ENCODE assay signal across 8 mouse cellular contexts in genomic region chr9:109093786-109094552, GRCm38 (mm10). TPM values are rescaled to one million over a fixed set of nuclear protein-coding genes. Genes with fewer than 3 reads are reported as not detected.
DNase-seq lines count a peak whose midpoint lies in the region; ATAC-seq and TF ChIP-seq lines count a peak whose summit lies in the region.

No protein-coding gene starts in this region.

- DNase-seq in embryonic facial prominence, embryonic 10.5 days (ENCODE audit: low spot score): no peak
- DNase-seq in forebrain, postnatal 0 days: no peak
- DNase-seq in lung, postnatal 10 days: peak; percentile 77
- no peak for DNase-seq in testis, postnatal 10 days (ENCODE audit: low spot score)
- DNase-seq in right cerebral cortex, adult 2 months (ENCODE audit: low spot score in 2 of 2): no peak
- DNase-seq in frontal cortex, postnatal 14 days (ENCODE audit: low spot score in 2 of 2): no peak
- no peak for DNase-seq in frontal cortex, postnatal 36 days (ENCODE audit: low spot score in 2 of 2)

- H3K27ac ChIP-seq in embryonic facial prominence, embryonic 10.5 days (replicated peaks): peak overlapping the region; percentile 100
- H3K27ac ChIP-seq in forebrain, postnatal 0 days (ENCODE audit: low read depth, low read length): peak overlapping the region; percentile 100
- H3K27ac ChIP-seq in kidney, embryonic 14.5 days (ENCODE audit: low read depth, low read length): peak overlapping the region; percentile 99

- H3K9me3 ChIP-seq in embryonic facial prominence, embryonic 10.5 days: no peaks in the 10 kb centered on the region
- H3K9me3 ChIP-seq in forebrain, postnatal 0 days (ENCODE audit: low read length): no peaks in the 10 kb centered on the region
- H3K9me3 ChIP-seq in kidney, embryonic 14.5 days (ENCODE audit: control insufficient read depth, low read length): no peaks in the 10 kb centered on the region

- H3K4me2 ChIP-seq in forebrain, postnatal 0 days (ENCODE audit: low read depth): peak overlapping the region; percentile 83
- peak overlapping the region; percentile 54 for H3K4me2 ChIP-seq in kidney, embryonic 14.5 days (replicated peaks; ENCODE audit: low read depth, low read length)

- no peak for ATAC-seq in forebrain, postnatal 0 days
- no peak; the same call in 1 of the 2 replicates for ATAC-seq in kidney, embryonic 14.5 days (ENCODE audit: low FRiP score, low TSS enrichment)

- no peak for TF ChIP-seq CTCF in forebrain, postnatal 0 days (IDR thresholded peaks at IDR 0.05; ENCODE audit: low read depth)

- peaks cover 76% of the 10 kb centered on the region for H3K4me1 ChIP-seq in embryonic facial prominence, embryonic 10.5 days
- H3K4me1 ChIP-seq in forebrain, postnatal 0 days (ENCODE audit: insufficient read depth): peaks cover 35% of the 10 kb centered on the region
- H3K4me1 ChIP-seq in kidney, embryonic 14.5 days (ENCODE audit: control insufficient read depth, insufficient read depth, low read length): peaks cover 49% of the 10 kb centered on the region

- H3K27me3 ChIP-seq in embryonic facial prominence, embryonic 10.5 days (replicated peaks; ENCODE audit: low read depth, poor library complexity, severe bottlenecking): no peaks in the 10 kb centered on the region
- H3K27me3 ChIP-seq in forebrain, postnatal 0 days (ENCODE audit: insufficient read depth, low read length): no peaks in the 10 kb centered on the region
- H3K27me3 ChIP-seq in kidney, embryonic 14.5 days (ENCODE audit: control insufficient read depth, insufficient read depth, low read length): no peaks in the 10 kb centered on the region

- H3K4me3 ChIP-seq in embryonic facial prominence, embryonic 10.5 days: peak overlapping the region; percentile 87
- H3K4me3 ChIP-seq in forebrain, postnatal 0 days (ENCODE audit: low read depth, low read length): peak overlapping the region; percentile 71
- H3K4me3 ChIP-seq in kidney, embryonic 14.5 days (ENCODE audit: low read length): peak overlapping the region; percentile 78

- H3K9ac ChIP-seq in forebrain, postnatal 0 days: peak overlapping the region; percentile 95
- peak overlapping the region; percentile 91; the same call in 1 of the 2 replicates for H3K9ac ChIP-seq in kidney, embryonic 14.5 days (ENCODE audit: low read depth, low read length)

- H3K36me3 ChIP-seq in embryonic facial prominence, embryonic 10.5 days (replicated peaks): peaks cover 37% of the 10 kb centered on the region
- peaks cover 13% of the 10 kb centered on the region for H3K36me3 ChIP-seq in forebrain, postnatal 0 days (ENCODE audit: insufficient read depth)
- H3K36me3 ChIP-seq in kidney, embryonic 14.5 days (ENCODE audit: control insufficient read depth, insufficient read depth, low read length): peaks cover 11% of the 10 kb centered on the region

- WGBS in embryonic facial prominence, embryonic 10.5 days: 13% methylated on average over 11 of the region's 11 CpGs
- 16% methylated on average over 11 of the region's 11 CpGs for WGBS in forebrain, postnatal 0 days
- 12% methylated on average over 11 of the region's 11 CpGs for WGBS in kidney, embryonic 14.5 days

RNA-seq across cellular contexts. Expression of gene Plxnb1, which starts 1.2 kb away (rescaled TPM):
- 24.8 and 28.6 TPM in 2 replicates for polyA plus RNA-seq in embryonic facial prominence, embryonic 10.5 days (2016; fragmentation: Nextera tagmentation; extraction: Ambion mirVana)
- total RNA-seq in forebrain, postnatal 0 days (2014; rRNA removed): 56.3 and 78.2 TPM in 2 replicates
- polyA plus RNA-seq in forebrain, postnatal 0 days (2015; fragmentation: Nextera tagmentation; extraction: Ambion mirVana): 7.3 and 10.2 TPM in 2 replicates
- 10.5 and 17.0 TPM in 2 replicates for polyA plus RNA-seq in kidney, embryonic 14.5 days (2014; fragmentation: Nextera tagmentation; extraction: Ambion mirVana)

RNA-seq across cellular contexts. Expression of gene Tma7, which starts 11.6 kb away (rescaled TPM):
- 784 and 812 TPM in 2 replicates for polyA plus RNA-seq in embryonic facial prominence, embryonic 10.5 days (2016; fragmentation: Nextera tagmentation; extraction: Ambion mirVana)
- 177 and 216 TPM in 2 replicates for total RNA-seq in forebrain, postnatal 0 days (2014; rRNA removed)
- 695 and 816 TPM in 2 replicates for polyA plus RNA-seq in forebrain, postnatal 0 days (2015; fragmentation: Nextera tagmentation; extraction: Ambion mirVana)
- 687 and 868 TPM in 2 replicates for polyA plus RNA-seq in kidney, embryonic 14.5 days (2014; fragmentation: Nextera tagmentation; extraction: Ambion mirVana)

RNA-seq across cellular contexts. Expression of gene Ccdc51, which starts 11.7 kb away (rescaled TPM):
- 11.8 and 13.3 TPM in 2 replicates for polyA plus RNA-seq in embryonic facial prominence, embryonic 10.5 days (2016; fragmentation: Nextera tagmentation; extraction: Ambion mirVana)
- total RNA-seq in forebrain, postnatal 0 days (2014; rRNA removed): 12.2 and 12.9 TPM in 2 replicates
- polyA plus RNA-seq in forebrain, postnatal 0 days (2015; fragmentation: Nextera tagmentation; extraction: Ambion mirVana): 6.4 and 7.2 TPM in 2 replicates
- polyA plus RNA-seq in kidney, embryonic 14.5 days (2014; fragmentation: Nextera tagmentation; extraction: Ambion mirVana): 13.5 and 14.7 TPM in 2 replicates

RNA-seq across cellular contexts. Expression of gene Atrip, which starts 20.0 kb away (rescaled TPM):
- 35.9 and 36.7 TPM in 2 replicates for polyA plus RNA-seq in embryonic facial prominence, embryonic 10.5 days (2016; fragmentation: Nextera tagmentation; extraction: Ambion mirVana)
- total RNA-seq in forebrain, postnatal 0 days (2014; rRNA removed): 45.2 and 46.1 TPM in 2 replicates
- 34.6 and 34.8 TPM in 2 replicates for polyA plus RNA-seq in forebrain, postnatal 0 days (2015; fragmentation: Nextera tagmentation; extraction: Ambion mirVana)
- polyA plus RNA-seq in kidney, embryonic 14.5 days (2014; fragmentation: Nextera tagmentation; extraction: Ambion mirVana): 20.5 and 30.7 TPM in 2 replicates

RNA-seq across cellular contexts. Expression of gene Trex1, which starts 34.4 kb away (rescaled TPM):
- polyA plus RNA-seq in embryonic facial prominence, embryonic 10.5 days (2016; fragmentation: Nextera tagmentation; extraction: Ambion mirVana): 8.4 and 10.3 TPM in 2 replicates
- total RNA-seq in forebrain, postnatal 0 days (2014; rRNA removed): 22.5 and 25.3 TPM in 2 replicates
- 16.5 and 20.3 TPM in 2 replicates for polyA plus RNA-seq in forebrain, postnatal 0 days (2015; fragmentation: Nextera tagmentation; extraction: Ambion mirVana)
- polyA plus RNA-seq in kidney, embryonic 14.5 days (2014; fragmentation: Nextera tagmentation; extraction: Ambion mirVana): 12.6 and 13.3 TPM in 2 replicates
